Mouse (Mus musculus): ENCODE results near the gene Nkrf. TPM values are rescaled to one million over a fixed set of nuclear protein-coding genes. Genes with fewer than 3 reads are reported as not detected.

Nkrf gene
- polyA plus RNA-seq, 1 experiment from 2014 or later, result 1.3 TPM

GRCm38 (mm10) chrX:36839391-36839790 lies 63.3 kb downstream of the Nkrf start:
- Histone ChIP-seq H3K27me3 (ENCODE audit: control insufficient read depth, insufficient read depth, low read length) (no peaks in the 10 kb centered on the region), H3K4me2 (no peak overlapping the region), H3K9ac (ENCODE audit: low read depth, low read length) (no peak overlapping the region), H3K9me3 (replicated peaks; ENCODE audit: control insufficient read depth, low read length) (no peaks in the 10 kb centered on the region), H3K27ac (ENCODE audit: low read depth, low read length) (no peak overlapping the region), H3K4me1 (ENCODE audit: control insufficient read depth, insufficient read depth, low read length) (no peaks in the 10 kb centered on the region), H3K4me3 (ENCODE audit: low read depth, low read length) (no peak overlapping the region), H3K36me3 (ENCODE audit: control insufficient read depth, insufficient read depth, low read length) (no peaks in the 10 kb centered on the region)
- 68% methylated on average over 7 of the region's 7 CpGs for WGBS (ENCODE audit: insufficient replicate concordance)
- ATAC-seq (replicated peaks; ENCODE audit: insufficient number of reproducible peaks, low FRiP score, low TSS enrichment), result no peak

Other genes with a start within 250 kb of the Nkrf start
- gene Slc25a43, start 159.2 kb downstream of the Nkrf start, polyA plus RNA-seq (2014; fragmentation: Nextera tagmentation; extraction: Ambion mirVana), result 2.2 and 3.6 TPM in 2 replicates
- 1,149 and 1,243 TPM in 2 replicates for gene Slc25a5, start 107.2 kb downstream of the Nkrf start, polyA plus RNA-seq (2014; fragmentation: Nextera tagmentation; extraction: Ambion mirVana)
- gene Ube2a, start 29.0 kb downstream of the Nkrf start, polyA plus RNA-seq (2014; fragmentation: Nextera tagmentation; extraction: Ambion mirVana), result 125 and 126 TPM in 2 replicates
- gene C330007P06Rik, start 28.8 kb downstream of the Nkrf start, polyA plus RNA-seq (2014; fragmentation: Nextera tagmentation; extraction: Ambion mirVana), result 23.4 and 27.9 TPM in 2 replicates
- gene Sept6, start 88.9 kb upstream of the Nkrf start, polyA plus RNA-seq (2014; fragmentation: Nextera tagmentation; extraction: Ambion mirVana), result 24.8 and 25.5 TPM in 2 replicates
- 1.1 and 1.2 TPM in 2 replicates for gene Sowahd, start 145.9 kb upstream of the Nkrf start, polyA plus RNA-seq (2014; fragmentation: Nextera tagmentation; extraction: Ambion mirVana)
- 410 and 450 TPM in 2 replicates for gene Rpl39, start 182.5 kb upstream of the Nkrf start, polyA plus RNA-seq (2014; fragmentation: Nextera tagmentation; extraction: Ambion mirVana)
- 15.0 and 16.2 TPM in 2 replicates for gene Upf3b, start 207.4 kb upstream of the Nkrf start, polyA plus RNA-seq (2014; fragmentation: Nextera tagmentation; extraction: Ambion mirVana)
- gene Nkap, start 223.9 kb upstream of the Nkrf start, polyA plus RNA-seq (2014; fragmentation: Nextera tagmentation; extraction: Ambion mirVana), result 14.3 and 17.1 TPM in 2 replicates

Data from heart, embryonic 11.5 days (tissue).